19 mouse cellular contexts compared by ENCODE assay signal in the genomic region with DNA sequence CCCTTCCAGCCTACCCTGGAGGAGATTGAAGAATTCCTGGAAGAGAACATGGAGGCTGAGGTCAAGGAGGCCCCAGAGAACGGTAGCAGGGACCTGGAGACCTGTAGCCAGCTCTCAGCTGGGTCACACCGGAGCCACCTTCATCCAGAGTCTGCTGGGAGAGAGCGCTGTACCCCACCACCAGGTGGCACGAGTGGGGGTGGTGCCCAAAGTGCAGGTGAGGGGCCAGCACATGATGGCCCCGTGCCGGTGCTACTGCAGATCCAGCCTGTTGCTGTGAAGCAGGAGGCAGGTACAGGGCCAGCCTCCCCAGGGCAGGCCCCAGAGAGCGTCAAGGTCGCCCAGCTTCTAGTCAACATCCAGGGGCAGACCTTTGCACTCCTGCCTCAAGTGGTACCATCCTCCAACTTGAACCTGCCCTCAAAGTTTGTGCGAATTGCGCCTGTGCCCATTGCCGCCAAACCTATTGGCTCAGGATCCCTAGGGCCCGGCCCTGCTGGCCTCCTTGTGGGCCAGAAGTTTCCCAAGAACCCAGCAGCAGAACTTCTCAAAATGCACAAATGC. TPM values are rescaled to one million over a fixed set of nuclear protein-coding genes. Genes with fewer than 3 reads are reported as not detected.
DNase-seq lines count a peak whose midpoint lies in the region; ATAC-seq and TF ChIP-seq lines count a peak whose summit lies in the region.
"Had no signal": no experiment of that assay in that cellular context is flagged by ENCODE, and none has a peak within 500 bp of the region (broad histone marks: within the 10 kb centered on the region; RNA-seq: fewer than 3 reads in every experiment).

No protein-coding gene starts in this region.

- DNase-seq in adrenal gland, adult 2 months: peak; percentile 40
- no peak for DNase-seq in adrenal gland, postnatal 4 days (ENCODE audit: low spot score in 2 of 2)
- DNase-seq in lung, embryonic 14.5 days: no peak
- DNase-seq in lung, postnatal 14 days: no peak
- no peak for DNase-seq in stomach, postnatal 0 days (ENCODE audit: low spot score)
- no peak for DNase-seq in layer of hippocampus, adult 18-20 months (ENCODE audit: low spot score in 2 of 2)
- DNase-seq: cerebellum, adult 8-10 months; lung, postnatal 4 days; retina, postnatal 1 day had no signal

- WGBS in intestine, postnatal 0 days: 93% methylated on average over 12 of the region's 12 CpGs
- 90% methylated on average over 12 of the region's 12 CpGs for WGBS in intestine, embryonic 15.5 days
- WGBS in lung, embryonic 14.5 days: 87% methylated on average over 12 of the region's 12 CpGs
- WGBS in stomach, postnatal 0 days: 91% methylated on average over 12 of the region's 12 CpGs

- no peaks in the 10 kb centered on the region for H3K9me3 ChIP-seq in intestine, postnatal 0 days (ENCODE audit: control insufficient read depth)
- H3K9me3 ChIP-seq in intestine, embryonic 15.5 days: no peaks in the 10 kb centered on the region
- no peaks in the 10 kb centered on the region for H3K9me3 ChIP-seq in lung, embryonic 14.5 days (ENCODE audit: low read depth, low read length)
- no peaks in the 10 kb centered on the region for H3K9me3 ChIP-seq in stomach, postnatal 0 days (ENCODE audit: control insufficient read depth, low read length)
- H3K9me3 ChIP-seq: embryonic facial prominence, embryonic 15.5 days; forebrain, embryonic 12.5 days; limb, embryonic 13.5 days had no signal

- H3K4me3 ChIP-seq in intestine, postnatal 0 days (ENCODE audit: low read depth, low read length): no peak overlapping the region
- no peak overlapping the region for H3K4me3 ChIP-seq in intestine, embryonic 15.5 days (replicated peaks)
- H3K4me3 ChIP-seq in lung, embryonic 14.5 days (ENCODE audit: low read depth, low read length): no peak overlapping the region
- H3K4me3 ChIP-seq in stomach, postnatal 0 days (ENCODE audit: low read depth, low read length): no peak overlapping the region
- H3K4me3 ChIP-seq: embryonic facial prominence, embryonic 15.5 days; forebrain, embryonic 12.5 days; limb, embryonic 13.5 days had no signal

- no peak for TF ChIP-seq EP300 in stomach, postnatal 0 days (optimal IDR thresholded peaks at IDR 0.05)

- H3K4me2 ChIP-seq in intestine, postnatal 0 days (replicated peaks; ENCODE audit: low read depth): no peak overlapping the region
- no peak overlapping the region for H3K4me2 ChIP-seq in intestine, embryonic 15.5 days (replicated peaks)
- H3K4me2 ChIP-seq in lung, embryonic 14.5 days: no peak overlapping the region
- H3K4me2 ChIP-seq in stomach, postnatal 0 days (replicated peaks; ENCODE audit: low read depth): no peak overlapping the region
- H3K4me2 ChIP-seq: embryonic facial prominence, embryonic 15.5 days; forebrain, embryonic 12.5 days; hindbrain, embryonic 14.5 days; limb, embryonic 13.5 days; midbrain, embryonic 11.5 days had no signal

- no peak overlapping the region for H3K27ac ChIP-seq in intestine, postnatal 0 days (ENCODE audit: low read depth, low read length)
- no peak overlapping the region for H3K27ac ChIP-seq in intestine, embryonic 15.5 days
- no peak overlapping the region for H3K27ac ChIP-seq in lung, embryonic 14.5 days (ENCODE audit: low read depth)
- no peak overlapping the region for H3K27ac ChIP-seq in stomach, postnatal 0 days (replicated peaks)
- H3K27ac ChIP-seq: embryonic facial prominence, embryonic 15.5 days; forebrain, embryonic 12.5 days; hindbrain, embryonic 14.5 days; limb, embryonic 13.5 days had no signal

- no peaks in the 10 kb centered on the region for H3K4me1 ChIP-seq in intestine, postnatal 0 days (replicated peaks; ENCODE audit: control insufficient read depth, insufficient read depth, low read length)
- H3K4me1 ChIP-seq in intestine, embryonic 15.5 days (replicated peaks): peaks cover 13% of the 10 kb centered on the region
- peaks cover 10% of the 10 kb centered on the region; the same call in 1 of the 2 replicates for H3K4me1 ChIP-seq in lung, embryonic 14.5 days (ENCODE audit: insufficient read depth)
- H3K4me1 ChIP-seq in stomach, postnatal 0 days (replicated peaks; ENCODE audit: control insufficient read depth, insufficient read depth): peaks cover 6% of the 10 kb centered on the region

- TF ChIP-seq CTCF in intestine, postnatal 0 days (IDR thresholded peaks at IDR 0.05; ENCODE audit: low read depth): 0 out of 2 replicates have a peak, but pooled peaks have one; percentile 4
- peak; percentile 19; the same call in 1 of the 2 replicates for TF ChIP-seq CTCF in lung, embryonic 14.5 days (IDR thresholded peaks at IDR 0.05; ENCODE audit: low read depth)
- 0 out of 2 replicates have a peak, but pooled peaks have one; percentile 16 for TF ChIP-seq CTCF in stomach, postnatal 0 days (IDR thresholded peaks at IDR 0.05; ENCODE audit: low read depth)

- H3K36me3 ChIP-seq in intestine, postnatal 0 days (ENCODE audit: control insufficient read depth, insufficient read depth): no peaks in the 10 kb centered on the region
- H3K36me3 ChIP-seq in intestine, embryonic 15.5 days: no peaks in the 10 kb centered on the region
- peaks cover 5% of the 10 kb centered on the region; the same call in 1 of the 2 replicates for H3K36me3 ChIP-seq in lung, embryonic 14.5 days (ENCODE audit: insufficient read depth)
- peaks cover 11% of the 10 kb centered on the region; the same call in 1 of the 2 replicates for H3K36me3 ChIP-seq in stomach, postnatal 0 days (ENCODE audit: control insufficient read depth, insufficient read depth, low read length)
- H3K36me3 ChIP-seq: embryonic facial prominence, embryonic 15.5 days; forebrain, embryonic 12.5 days; limb, embryonic 13.5 days had no signal

- peaks cover 8% of the 10 kb centered on the region for H3K27me3 ChIP-seq in intestine, postnatal 0 days (replicated peaks; ENCODE audit: control insufficient read depth, insufficient read depth, low read length)
- peaks cover under 1% of the 10 kb centered on the region; the same call in 1 of the 2 replicates for H3K27me3 ChIP-seq in intestine, embryonic 15.5 days (replicated peaks)
- H3K27me3 ChIP-seq in lung, embryonic 14.5 days (ENCODE audit: insufficient read depth, low read length): peaks cover 4% of the 10 kb centered on the region; the same call in 1 of the 2 replicates
- H3K27me3 ChIP-seq in stomach, postnatal 0 days (ENCODE audit: control insufficient read depth, insufficient read depth, low read length): no peaks in the 10 kb centered on the region

- no peak overlapping the region for H3K9ac ChIP-seq in intestine, postnatal 0 days (ENCODE audit: low read depth, low read length)
- H3K9ac ChIP-seq in intestine, embryonic 15.5 days: no peak overlapping the region
- no peak overlapping the region for H3K9ac ChIP-seq in lung, embryonic 14.5 days
- H3K9ac ChIP-seq in stomach, postnatal 0 days (ENCODE audit: low read length): no peak overlapping the region
- H3K9ac ChIP-seq: embryonic facial prominence, embryonic 15.5 days; forebrain, embryonic 12.5 days; hindbrain, embryonic 14.5 days; limb, embryonic 13.5 days had no signal

- no peak for ATAC-seq in intestine, postnatal 0 days
- no peak for ATAC-seq in intestine, embryonic 15.5 days
- ATAC-seq in lung, embryonic 14.5 days (ENCODE audit: insufficient read depth): no peak
- no peak for ATAC-seq in stomach, postnatal 0 days (ENCODE audit: low FRiP score, low TSS enrichment)

RNA-seq across cellular contexts. Expression of a gene that starts 4.6 kb away (rescaled TPM):
- 10 to 100 TPM; 32.6 to 43.7 TPM for total RNA-seq in adrenal gland, adult 2 months (2021)
- polyA plus RNA-seq in adrenal gland, adult 2 months (2012; rRNA removed): 73.8 and 79.8 TPM in 2 replicates
- 10 to 100 TPM; 14.3 to 15.0 TPM for total RNA-seq in adrenal gland, postnatal 4 days (2021)
- 0.51 and 0.86 TPM in 2 replicates for polyA plus RNA-seq in intestine, postnatal 0 days (2015; fragmentation: Nextera tagmentation; extraction: Ambion mirVana)
- polyA plus RNA-seq in intestine, embryonic 15.5 days (2015; fragmentation: Nextera tagmentation; extraction: Ambion mirVana): 6.3 and 8.2 TPM in 2 replicates
- polyA plus RNA-seq in lung, embryonic 14.5 days (2014; fragmentation: Nextera tagmentation; extraction: Ambion mirVana): 8.1 and 10.9 TPM in 2 replicates
- polyA plus RNA-seq in stomach, postnatal 0 days (2015; fragmentation: Nextera tagmentation; extraction: Ambion mirVana): 4.1 and 4.2 TPM in 2 replicates
- 10 to 100 TPM; 36.5 to 44.2 TPM for total RNA-seq in layer of hippocampus, adult 18-20 months (2021)
- total RNA-seq: CH12.LX; granulocyte monocyte progenitor cell, adult 5-6 weeks; neutrophil, adult 5-6 weeks had no signal

RNA-seq across cellular contexts. Expression of a gene that starts 19.3 kb away (rescaled TPM):
- total RNA-seq in adrenal gland, adult 2 months (2021): 100 to 1,000 TPM; 136 to 202 TPM
- 83.4 and 111 TPM in 2 replicates for polyA plus RNA-seq in adrenal gland, adult 2 months (2012; rRNA removed)
- 10 to 100 TPM; 70.6 to 81.5 TPM for total RNA-seq in adrenal gland, postnatal 4 days (2021)
- polyA plus RNA-seq in intestine, postnatal 0 days (2015; fragmentation: Nextera tagmentation; extraction: Ambion mirVana): 12.1 and 15.6 TPM in 2 replicates
- polyA plus RNA-seq in intestine, embryonic 15.5 days (2015; fragmentation: Nextera tagmentation; extraction: Ambion mirVana): 17.5 and 19.8 TPM in 2 replicates
- 0.74 and 0.78 TPM in 2 replicates for polyA plus RNA-seq in lung, embryonic 14.5 days (2014; fragmentation: Nextera tagmentation; extraction: Ambion mirVana)
- 6.6 and 7.6 TPM in 2 replicates for polyA plus RNA-seq in stomach, postnatal 0 days (2015; fragmentation: Nextera tagmentation; extraction: Ambion mirVana)
- 10 to 100 TPM; 40.1 to 43.6 TPM for total RNA-seq in layer of hippocampus, adult 18-20 months (2021)
- total RNA-seq: neutrophil, adult 5-6 weeks had no signal

RNA-seq across cellular contexts. Expression of a gene that starts 38.3 kb away (rescaled TPM):
- total RNA-seq in adrenal gland, adult 2 months (2021): 1 to 10 TPM in 1 of 2 experiments, under 1 TPM in 1; 0.76 to 1.4 TPM
- 0.03 and 0.33 TPM in 2 replicates for polyA plus RNA-seq in adrenal gland, adult 2 months (2012; rRNA removed)
- under 1 TPM; 0.14 to 0.76 TPM for total RNA-seq in adrenal gland, postnatal 4 days (2021)
- polyA plus RNA-seq in intestine, postnatal 0 days (2015; fragmentation: Nextera tagmentation; extraction: Ambion mirVana): 0.07 TPM in 1 of 2 replicates, not detected in the other
- polyA plus RNA-seq in intestine, embryonic 15.5 days (2015; fragmentation: Nextera tagmentation; extraction: Ambion mirVana): 0.23 and 0.61 TPM in 2 replicates
- polyA plus RNA-seq in lung, embryonic 14.5 days (2014; fragmentation: Nextera tagmentation; extraction: Ambion mirVana): 0.43 and 0.57 TPM in 2 replicates
- 0.30 and 0.34 TPM in 2 replicates for polyA plus RNA-seq in stomach, postnatal 0 days (2015; fragmentation: Nextera tagmentation; extraction: Ambion mirVana)
- 10 to 100 TPM; 12.6 to 19.4 TPM for total RNA-seq in layer of hippocampus, adult 18-20 months (2021)
- total RNA-seq: CH12.LX; granulocyte monocyte progenitor cell, adult 5-6 weeks had no signal
